Mouse (Mus musculus): Measurements from ENCODE around the gene Npsr1.

GRCm38 (mm10) chr9:24189511-24190260 is 91.9 kb downstream of the Npsr1 start:
- TF ChIP-seq CTCF (conservative IDR thresholded peaks at IDR 0.05 in 1 of 2, IDR thresholded peaks at IDR 0.05 in 1 of 2; ENCODE audit: low read depth in 2 of 2, low read length in 2 of 2) (no peak), POLR2AphosphoS2 (IDR thresholded peaks at IDR 0.05; ENCODE audit: low read depth, low read length) (no peak), E2F4 (IDR thresholded peaks at IDR 0.05; ENCODE audit: insufficient replicate concordance, low read depth, low read length) (no peak), POLR2A (IDR thresholded peaks at IDR 0.05; ENCODE audit: low read depth, low read length) (no peak), MAFK (IDR thresholded peaks at IDR 0.05; ENCODE audit: insufficient replicate concordance, low read length) (no peak), EP300 (IDR thresholded peaks at IDR 0.05; ENCODE audit: low read length) (no peak), ZKSCAN1 (IDR thresholded peaks at IDR 0.05; ENCODE audit: borderline replicate concordance, low read depth, low read length) (no peak), USF1 (IDR thresholded peaks at IDR 0.05; ENCODE audit: low read depth, low read length) (no peak), UBTF (IDR thresholded peaks at IDR 0.05; ENCODE audit: low read depth, low read length) (no peak), JUN (IDR thresholded peaks at IDR 0.05; ENCODE audit: insufficient read depth, low read depth, low read length) (no peak)

Data from CH12.LX (cell line).